Mouse (Mus musculus) stomach, postnatal 0 days (tissue): ENCODE measurements at regions not wholly inside any gene's neighbourhood (a gene's known extent, or its start where the extent isn't known, plus 50 kb on each side); places are given as distances from the start of the nearest gene placed in this dataset.
"Not testable (repeated sequence)": the region's sequence is repeated elsewhere in the genome, so short reads cannot be mapped to it uniquely, and the experiment has no call there.

Experiments used
- ATAC-seq: fragments of 200-750 bp; cut with Nextera tagmentation; 2 replicates; pipeline ENCODE4 v1.8.0; 2017; ENCODE audit not compliant: low FRiP score, low TSS enrichment
- DNase-seq: peaks from one replicate; pipeline ENCODE4 v3.0.0-alpha.2; 2016; ENCODE audit warnings: low spot score
- H3K27ac ChIP-seq: fragments of 300-500 bp; sonication (generic); replicated peaks from 2 replicates; pipeline ENCODE4 v1.5.1; 2014; ENCODE audit warnings: mild to moderate bottlenecking, control low read depth
- H3K27me3 ChIP-seq: fragments of 300-500 bp; sonication (generic); 2 replicates; pipeline ENCODE4 v1.6.1; 2014; ENCODE audit warnings: low read length; ENCODE audit not compliant: control insufficient read depth, insufficient read depth
- H3K36me3 ChIP-seq: fragments of 300-500 bp; sonication (generic); 2 replicates; pipeline ENCODE4 v1.6.1; 2014; ENCODE audit warnings: low read length, mixed read lengths; ENCODE audit not compliant: control insufficient read depth, insufficient read depth
- H3K4me1 ChIP-seq: fragments of 300-500 bp; sonication (generic); replicated peaks from 2 replicates; pipeline ENCODE4 v1.6.1; 2014; ENCODE audit warnings: antibody characterized with exemption; ENCODE audit not compliant: control insufficient read depth, insufficient read depth
- H3K4me2 ChIP-seq: fragments of 300-500 bp; sonication (generic); replicated peaks from 2 replicates; pipeline ENCODE4 v1.6.1; 2014; ENCODE audit warnings: low read depth, mild to moderate bottlenecking, control low read depth, moderate library complexity
- H3K4me3 ChIP-seq: fragments of 300-500 bp; sonication (generic); 2 replicates; pipeline ENCODE4 v1.5.1; 2014; ENCODE audit warnings: low read depth, low read length, control low read depth
- H3K9ac ChIP-seq: fragments of 300-500 bp; sonication (generic); 2 replicates; pipeline ENCODE4 v1.6.1; 2014; ENCODE audit warnings: mild to moderate bottlenecking, low read length, control low read depth, mixed read lengths
- H3K9me3 ChIP-seq: fragments of 300-500 bp; sonication (generic); 2 replicates; pipeline ENCODE4 v1.6.1; 2016; ENCODE audit warnings: low read length; ENCODE audit not compliant: control insufficient read depth
- CTCF ChIP-seq: IDR thresholded peaks from 2 replicates; pipeline ENCODE4 v1.5.1; 2016; ENCODE audit warnings: antibody characterized with exemption, low read depth, mild to moderate bottlenecking, moderate library complexity
- EP300 ChIP-seq: optimal IDR thresholded peaks from 2 replicates; pipeline ENCODE3; 2016; ENCODE audit warnings: antibody characterized with exemption
- WGBS: fragments of 180-500 bp; shearing (Covaris S2); extraction: QIAGEN DNeasy Blood & Tissue Kit; methylation state at CpG from one replicate; pipeline ENCODE4 v1.1.7; 2014; 5-methylcytosine and 5-hydroxymethylcytosine counted together

- DNase-seq (no peak), ATAC-seq (no peak)
- Histone ChIP-seq H3K27me3 (no peaks in the 10 kb centered on the region), H3K27ac (no peak overlapping the region), H3K4me1 (no peaks in the 10 kb centered on the region), H3K36me3 (no peaks in the 10 kb centered on the region), H3K9me3 (no peaks in the 10 kb centered on the region), H3K9ac (no peak overlapping the region), H3K4me2 (no peak overlapping the region), H3K4me3 (no peak overlapping the region)
- no peak for TF ChIP-seq EP300
- TF ChIP-seq CTCF = no peak
- 21% methylated on average over 5 of the region's 5 CpGs for WGBS
Measured at GRCm38 (mm10) chr11:27105920-27106319, 512.1 kb upstream of the Vrk2 start.

GRCm38 (mm10) chr11:27102906-27103305, 509.1 kb upstream of the Vrk2 start:
- H3K36me3 ChIP-seq = no peaks in the 10 kb centered on the region
- no peak for ATAC-seq
- no peak overlapping the region for H3K27ac ChIP-seq
- no peaks in the 10 kb centered on the region for H3K27me3 ChIP-seq
- no peak overlapping the region for H3K4me3 ChIP-seq
- no peaks in the 10 kb centered on the region for H3K9me3 ChIP-seq
- no peak overlapping the region for H3K4me2 ChIP-seq
- H3K4me1 ChIP-seq = no peaks in the 10 kb centered on the region
- no peak for TF ChIP-seq EP300
- TF ChIP-seq CTCF = no peak
- H3K9ac ChIP-seq = no peak overlapping the region
- DNase-seq = no peak

DNA sequence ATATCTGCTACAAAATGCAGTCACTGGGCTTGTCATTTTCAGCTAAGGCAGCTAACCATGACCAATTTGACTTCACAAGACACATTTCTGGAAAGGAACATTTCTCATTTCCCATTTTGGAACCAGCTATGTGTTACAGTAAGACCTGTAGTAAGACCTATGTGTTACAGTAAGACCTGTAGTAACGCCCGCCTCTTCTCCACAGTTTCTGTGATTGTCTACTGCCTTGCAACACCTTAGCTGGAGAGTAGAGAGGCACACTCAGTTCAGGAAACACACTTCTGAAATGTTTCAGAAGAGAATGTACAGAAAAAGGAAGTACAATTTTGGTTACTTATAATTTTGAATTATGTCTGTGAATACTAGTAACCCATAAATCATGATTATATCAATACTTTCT, 508.2 kb upstream of the Vrk2 start:
- H3K36me3 ChIP-seq = no peaks in the 10 kb centered on the region
- ATAC-seq (no peak), DNase-seq (no peak)
- H3K9me3 ChIP-seq = no peaks in the 10 kb centered on the region
- no peak overlapping the region for H3K4me2 ChIP-seq
- 96% methylated on average over 2 of the region's 2 CpGs for WGBS
- no peak overlapping the region for H3K4me3 ChIP-seq
- no peak overlapping the region for H3K27ac ChIP-seq
- H3K27me3 ChIP-seq = no peaks in the 10 kb centered on the region
- TF ChIP-seq EP300 (no peak), CTCF (no peak)
- no peaks in the 10 kb centered on the region for H3K4me1 ChIP-seq
- no peak overlapping the region for H3K9ac ChIP-seq

GRCm38 (mm10) chr11:27096615-27097014, 502.8 kb upstream of the Vrk2 start:
- TF ChIP-seq EP300 = no peak
- no peak for TF ChIP-seq CTCF
- DNase-seq (no peak), ATAC-seq (no peak)
- Histone ChIP-seq H3K4me1 (no peaks in the 10 kb centered on the region), H3K27me3 (no peaks in the 10 kb centered on the region), H3K36me3 (no peaks in the 10 kb centered on the region), H3K27ac (no peak overlapping the region), H3K9me3 (no peaks in the 10 kb centered on the region), H3K4me2 (no peak overlapping the region), H3K9ac (no peak overlapping the region), H3K4me3 (no peak overlapping the region)

DNA sequence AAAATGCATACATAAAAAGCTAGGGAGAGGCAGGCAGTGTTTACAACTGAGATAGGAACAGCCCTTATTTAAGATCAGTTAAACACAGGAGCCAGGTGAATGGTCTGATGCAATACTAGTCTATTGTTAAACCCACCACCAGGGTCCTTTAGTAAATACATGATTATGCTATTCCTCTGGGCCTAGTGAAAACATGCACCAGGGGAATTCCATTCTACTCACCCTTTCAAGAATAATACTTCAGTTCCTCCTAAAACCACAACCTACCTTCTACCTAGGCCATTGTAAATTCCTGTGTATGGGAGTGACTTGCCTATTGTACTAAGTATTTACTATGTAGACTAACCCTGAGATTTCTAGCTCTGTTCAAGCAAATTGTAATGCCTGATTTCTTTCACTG, 501.7 kb upstream of the Vrk2 start:
- not testable (repeated sequence) for H3K4me1 ChIP-seq, H3K36me3 ChIP-seq, H3K27ac ChIP-seq, H3K9me3 ChIP-seq, ATAC-seq, H3K27me3 ChIP-seq, DNase-seq, H3K4me2 ChIP-seq, H3K4me3 ChIP-seq, H3K9ac ChIP-seq

DNA sequence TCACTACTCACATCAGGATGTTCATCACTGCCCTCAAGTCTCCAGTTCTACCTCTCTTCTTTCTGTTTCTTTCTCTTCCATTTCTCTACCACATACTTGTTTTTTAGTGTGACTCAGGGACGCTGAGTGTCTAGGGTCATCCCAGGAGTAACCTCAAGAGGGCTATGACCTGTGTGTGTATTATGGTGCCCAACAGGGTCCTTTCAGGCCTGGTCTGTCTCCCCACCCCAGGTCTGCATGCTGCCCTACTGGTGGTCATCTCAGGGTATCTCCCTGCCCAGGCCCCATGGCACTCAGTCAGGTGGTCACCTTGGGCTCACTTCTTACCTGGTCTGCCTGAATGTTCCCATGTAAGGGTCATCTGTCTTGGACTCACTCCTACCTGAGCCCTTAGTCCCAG, 492.7 kb upstream of the Vrk2 start:
- Histone ChIP-seq H3K4me3 (no peak overlapping the region), H3K36me3 (no peaks in the 10 kb centered on the region), H3K9ac (no peak overlapping the region), H3K4me1 (no peaks in the 10 kb centered on the region), H3K27me3 (no peaks in the 10 kb centered on the region), H3K4me2 (no peak overlapping the region), H3K9me3 (no peaks in the 10 kb centered on the region), H3K27ac (no peak overlapping the region)
- TF ChIP-seq CTCF (no peak), EP300 (no peak)
- DNase-seq = no peak
- 62% methylated on average over 1 of the region's 1 CpGs for WGBS
- 0 out of 2 replicates have a peak, but pooled peaks have one; percentile 15 for ATAC-seq

DNA sequence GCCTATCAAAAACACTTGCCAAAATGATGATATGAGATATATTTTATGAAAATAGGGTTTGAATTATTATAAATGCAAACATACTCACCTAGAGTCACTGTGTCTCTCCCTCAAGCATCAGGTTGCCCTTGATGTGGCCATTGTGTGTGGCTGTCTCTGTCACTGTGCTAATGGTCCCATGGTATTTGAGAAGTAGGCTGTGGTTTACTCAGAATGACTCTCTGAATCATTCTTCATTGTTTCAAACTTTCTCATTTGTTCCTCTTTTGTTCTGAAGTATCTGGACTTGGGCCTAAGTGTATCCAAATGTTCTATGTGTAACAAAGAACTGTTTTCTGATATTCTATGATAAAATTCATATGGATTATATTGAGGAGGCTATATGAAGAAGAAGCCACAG, 487.4 kb upstream of the Vrk2 start:
- H3K4me3 ChIP-seq = no peak overlapping the region
- H3K4me2 ChIP-seq = no peak overlapping the region
- no peak for DNase-seq
- no peak for ATAC-seq
- H3K4me1 ChIP-seq = no peaks in the 10 kb centered on the region
- H3K36me3 ChIP-seq = no peaks in the 10 kb centered on the region
- H3K9me3 ChIP-seq = no peaks in the 10 kb centered on the region
- no peak overlapping the region for H3K9ac ChIP-seq
- no peak overlapping the region for H3K27ac ChIP-seq
- TF ChIP-seq EP300 (no peak), CTCF (no peak)
- no peaks in the 10 kb centered on the region for H3K27me3 ChIP-seq
